Mouse (Mus musculus): ENCODE results near the gene Rcor2.

The Rcor2 gene

GRCm38 (mm10) chr19:7291958-7292709 is 25.0 kb downstream of the Rcor2 start:
- DNase-seq (ENCODE audit: low read depth, low spot score), result no peak

GRCm38 (mm10) chr19:7294098-7294876 is 27.2 kb downstream of the Rcor2 start:
- peak; percentile 35 for DNase-seq (ENCODE audit: low read depth, low spot score)

- DNase-seq (ENCODE audit: low read depth, low spot score), result peak; percentile 87
Measured at GRCm38 (mm10) chr19:7295071-7295658, 28.0 kb downstream of the Rcor2 start.

- DNase-seq (ENCODE audit: low read depth, low spot score), result no peak
Measured at GRCm38 (mm10) chr19:7295959-7296358, 28.8 kb downstream of the Rcor2 start.

GRCm38 (mm10) chr19:7299052-7299451 is 31.9 kb downstream of the Rcor2 start:
- DNase-seq (ENCODE audit: low read depth, low spot score), result no peak

GRCm38 (mm10) chr19:7300078-7300477 is 33.0 kb downstream of the Rcor2 start:
- DNase-seq (ENCODE audit: low read depth, low spot score), result no peak

- DNase-seq (ENCODE audit: low read depth, low spot score), result no peak
Measured at GRCm38 (mm10) chr19:7301647-7302492, 34.7 kb downstream of the Rcor2 start.

GRCm38 (mm10) chr19:7302493-7302797 is 35.3 kb downstream of the Rcor2 start:
- no peak for DNase-seq (ENCODE audit: low read depth, low spot score)

- DNase-seq (ENCODE audit: low read depth, low spot score), result no peak
Measured at GRCm38 (mm10) chr19:7303796-7304195, 36.7 kb downstream of the Rcor2 start.

GRCm38 (mm10) chr19:7304801-7305200 is 37.7 kb downstream of the Rcor2 start:
- no peak for DNase-seq (ENCODE audit: low read depth, low spot score)

- no peak for DNase-seq (ENCODE audit: low read depth, low spot score)
Measured at GRCm38 (mm10) chr19:7305380-7306310, 38.5 kb downstream of the Rcor2 start.

- no peak for DNase-seq (ENCODE audit: low read depth, low spot score)
Measured at GRCm38 (mm10) chr19:7306968-7307367, 39.8 kb downstream of the Rcor2 start.

- no peak for DNase-seq (ENCODE audit: low read depth, low spot score)
Measured at GRCm38 (mm10) chr19:7307995-7308770, 41.1 kb downstream of the Rcor2 start.

GRCm38 (mm10) chr19:7309738-7310330 is 42.7 kb downstream of the Rcor2 start:
- no peak for DNase-seq (ENCODE audit: low read depth, low spot score)

GRCm38 (mm10) chr19:7310704-7311103 is 43.6 kb downstream of the Rcor2 start:
- DNase-seq (ENCODE audit: low read depth, low spot score), result no peak

- no peak for DNase-seq (ENCODE audit: low read depth, low spot score)
Measured at GRCm38 (mm10) chr19:7311306-7311705, 44.2 kb downstream of the Rcor2 start.

GRCm38 (mm10) chr19:7313660-7314059 is 46.5 kb downstream of the Rcor2 start:
- DNase-seq (ENCODE audit: low read depth, low spot score), result no peak

- peak; percentile 38 for DNase-seq (ENCODE audit: low read depth, low spot score)
Measured at GRCm38 (mm10) chr19:7314976-7315586, 48.0 kb downstream of the Rcor2 start.

- no peak for DNase-seq (ENCODE audit: low read depth, low spot score)
Measured at GRCm38 (mm10) chr19:7315587-7315984, 48.5 kb downstream of the Rcor2 start.
